Mouse (Mus musculus) megakaryocyte, embryonic 14.5 days (primary cell): Measurements from ENCODE around the gene Pcdh7.

ENCODE experiments used
- FLI1 ChIP-seq: IDR thresholded peaks from 2 replicates; pipeline ENCODE4 v1.6.1; 2012; ENCODE audit warnings: low read length, inconsistent platforms, mixed read lengths
- GATA1 ChIP-seq: IDR thresholded peaks from 3 replicates; pipeline ENCODE4 v1.6.1; 2012; ENCODE audit warnings: mixed read lengths, low read length, inconsistent platforms, borderline replicate concordance

DNA sequence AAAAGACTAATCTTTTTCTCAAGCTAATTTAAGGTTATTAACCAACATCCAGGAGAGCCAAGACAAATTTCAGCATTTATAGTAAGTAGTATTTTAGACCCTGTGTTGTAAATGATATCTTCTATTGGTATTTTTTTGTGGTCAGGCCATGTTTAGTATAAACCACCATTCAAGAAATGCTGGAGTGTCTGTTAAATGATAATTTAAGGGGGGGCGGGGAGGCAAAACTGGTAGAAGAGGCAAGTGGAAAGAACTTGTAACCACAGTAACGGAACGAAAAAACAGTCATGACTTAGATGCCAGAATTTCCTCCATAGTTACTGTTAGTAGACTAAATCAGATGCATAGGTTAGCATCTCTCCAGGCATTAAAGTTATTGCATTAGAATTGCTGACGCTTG lies 246.4 kb downstream of the Pcdh7 start:
- no peak for TF ChIP-seq GATA1
- no peak for TF ChIP-seq FLI1
